Mouse (Mus musculus): ENCODE data around the gene Ufl1.
"Not testable (repeated sequence)": the region's sequence is repeated elsewhere in the genome, so short reads cannot be mapped to it uniquely, and the experiment has no call there.

The Ufl1 gene

GRCm38 (mm10) chr4:25281671-25282038, at the start of gene Ufl1:
Gene Ufl1, minus strand, starts transcription at chr4:25281821.
- DNase-seq (ENCODE audit: low spot score in 2 of 2): peak; percentile 97

- DNase-seq (ENCODE audit: low spot score in 2 of 2): no peak
Observed at GRCm38 (mm10) chr4:25325684-25326220, 44.1 kb upstream of the Ufl1 start.

DNA sequence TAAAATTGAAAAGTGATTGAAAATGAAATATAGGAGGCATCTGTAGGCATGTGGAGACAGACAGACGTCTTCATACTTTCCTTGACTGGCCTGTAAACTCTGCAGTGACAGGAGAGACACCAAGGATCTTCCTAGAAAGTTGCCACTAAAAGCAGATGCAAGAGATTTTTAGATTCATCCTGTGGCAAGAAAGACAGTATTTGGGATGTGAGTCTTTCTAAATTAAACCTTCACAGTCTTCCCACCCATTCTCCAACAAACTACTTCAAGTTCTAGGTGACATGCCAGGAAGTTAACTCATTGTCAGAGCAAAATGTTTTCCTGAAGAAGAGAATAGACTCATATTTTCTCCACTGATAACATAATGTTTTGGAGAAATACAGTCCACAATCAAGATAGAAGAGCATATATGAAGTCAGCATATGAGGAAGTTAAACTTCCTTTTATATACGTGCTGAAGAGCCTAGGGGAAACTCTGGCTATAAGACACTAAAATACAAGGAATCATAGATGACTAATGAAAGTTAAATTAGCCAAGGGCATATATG, 41.1 kb upstream of the Ufl1 start:
- DNase-seq (ENCODE audit: low spot score in 2 of 2): no peak

GRCm38 (mm10) chr4:25313767-25314166, 32.1 kb upstream of the Ufl1 start:
- peak in 1 of 2 experiments; percentile 18 for DNase-seq (ENCODE audit: low spot score in 2 of 2)

DNA sequence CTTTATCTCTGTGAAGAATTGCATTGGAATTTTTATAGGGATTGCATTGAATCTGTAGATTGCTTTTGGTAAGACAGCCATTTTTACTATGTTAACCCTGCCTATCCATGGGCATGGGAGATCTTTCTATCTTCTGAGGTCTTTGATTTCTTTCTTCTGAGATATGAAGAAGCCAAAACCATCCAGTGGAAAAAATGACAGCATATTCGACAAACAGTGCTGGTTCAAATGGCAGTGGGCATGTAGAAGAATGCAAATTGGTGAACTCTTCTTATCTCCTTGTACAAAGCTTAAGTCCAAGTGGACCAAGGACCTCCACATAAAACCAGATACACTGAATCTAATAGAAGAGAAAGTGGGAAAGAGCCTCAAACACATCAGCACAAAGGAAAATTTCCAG, 3.4 kb upstream of the Ufl1 start:
- DNase-seq (ENCODE audit: low spot score in 2 of 2): not testable (repeated sequence)

GRCm38 (mm10) chr4:25280938-25281670, 517 bp downstream of the Ufl1 start:
- DNase-seq (ENCODE audit: low spot score in 2 of 2): no peak

GRCm38 (mm10) chr4:25272861-25273627, 8.6 kb downstream of the Ufl1 start:
- DNase-seq (ENCODE audit: low spot score in 2 of 2): no peak

DNA sequence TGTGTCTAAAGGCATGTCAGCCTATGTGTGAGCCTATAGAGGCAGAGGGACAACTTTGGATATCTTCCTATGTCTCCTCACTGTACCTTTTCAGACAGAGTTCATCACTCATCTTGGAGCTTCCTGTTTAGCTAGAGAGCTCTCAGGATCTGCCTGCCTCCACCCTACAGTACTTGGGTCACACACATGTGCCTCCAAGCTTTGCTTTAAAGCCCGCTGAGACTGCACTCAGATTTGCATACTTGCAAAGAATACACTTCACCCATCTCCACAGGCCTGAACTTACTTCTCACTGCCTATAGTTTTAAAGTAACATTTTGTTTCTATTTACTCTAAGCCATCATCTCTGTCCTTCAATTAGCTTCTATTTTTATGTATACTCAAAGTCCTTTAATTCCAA, 9.7 kb downstream of the Ufl1 start:
- DNase-seq (ENCODE audit: low spot score in 2 of 2): no peak

GRCm38 (mm10) chr4:25267144-25267543, 14.5 kb downstream of the Ufl1 start:
- DNase-seq (ENCODE audit: low spot score in 2 of 2): no peak

DNA sequence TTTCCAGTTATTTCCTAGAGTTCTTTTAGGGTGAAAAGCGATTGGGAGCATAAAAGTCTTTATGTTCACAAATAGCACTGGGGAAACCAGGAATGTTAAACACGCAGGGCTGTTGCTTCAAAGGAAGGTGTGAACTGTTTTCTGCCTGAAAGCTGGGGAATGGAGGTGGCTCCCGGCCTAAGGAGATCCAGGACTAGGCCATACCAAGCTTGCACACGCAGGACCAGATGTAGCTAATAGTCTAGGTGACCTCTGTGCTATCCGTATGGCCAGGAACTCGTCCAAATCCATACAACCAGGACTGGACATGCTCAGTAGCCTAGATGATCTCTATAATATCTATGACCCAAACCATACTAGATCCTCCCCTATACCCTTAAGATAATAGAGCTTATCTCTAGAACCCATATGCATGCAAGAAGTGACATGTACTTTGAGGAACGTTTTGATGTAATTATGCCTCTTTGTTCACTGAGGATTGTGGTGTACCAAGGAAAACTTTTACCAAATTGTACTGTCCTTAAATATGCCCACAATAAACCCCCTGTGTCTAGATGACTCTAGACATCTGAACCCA, 23.7 kb downstream of the Ufl1 start:
- no peak for DNase-seq (ENCODE audit: low spot score in 2 of 2)

- DNase-seq (ENCODE audit: low spot score in 2 of 2): no peak
Observed at GRCm38 (mm10) chr4:25242776-25243175, 38.8 kb downstream of the Ufl1 start, which contains the start of gene Fhl5. Gene Fhl5, minus strand, starts transcription at chr4:25242876.

DNA sequence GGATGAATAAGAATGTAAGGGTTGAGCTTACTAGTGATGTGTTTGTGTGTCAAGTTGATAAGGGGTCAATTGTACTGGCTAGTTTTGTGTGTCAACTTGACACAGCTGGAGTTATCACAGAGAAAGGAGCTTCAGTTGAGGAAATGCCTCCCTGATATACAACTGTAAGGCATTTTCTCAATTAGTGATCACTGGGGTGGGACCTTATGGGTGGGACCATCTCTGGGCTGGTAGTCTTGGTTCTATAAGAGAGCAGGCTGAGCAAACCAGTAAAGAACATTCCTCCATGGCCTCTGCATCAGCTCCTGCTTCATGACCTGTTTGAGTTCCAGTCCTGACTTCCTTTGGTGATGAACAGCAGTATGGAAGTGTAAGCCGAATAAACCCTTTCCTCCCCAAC, 46.0 kb downstream of the Ufl1 start:
- DNase-seq (ENCODE audit: low spot score in 2 of 2): not testable (repeated sequence)

DNA sequence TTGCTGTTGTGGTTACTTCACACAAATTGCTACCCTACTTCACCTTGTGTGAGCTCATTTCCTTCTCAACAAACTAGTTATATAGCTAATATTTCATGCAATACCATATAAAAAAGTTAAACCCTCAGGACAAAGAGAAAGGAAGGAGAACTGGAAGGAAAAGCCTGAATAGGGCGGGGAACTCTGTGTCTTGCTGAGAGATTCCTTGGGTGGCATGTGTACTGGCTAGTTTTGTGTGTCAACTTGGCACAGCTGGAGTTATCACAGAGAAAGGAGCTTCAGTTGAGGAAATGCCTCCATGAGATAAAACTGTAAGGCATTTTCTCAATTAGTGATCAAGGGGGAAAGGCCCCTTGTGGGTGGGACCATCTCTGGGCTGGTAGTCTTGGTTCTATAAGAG, 47.9 kb downstream of the Ufl1 start:
- not testable (repeated sequence) for DNase-seq (ENCODE audit: low spot score in 2 of 2)

DNA sequence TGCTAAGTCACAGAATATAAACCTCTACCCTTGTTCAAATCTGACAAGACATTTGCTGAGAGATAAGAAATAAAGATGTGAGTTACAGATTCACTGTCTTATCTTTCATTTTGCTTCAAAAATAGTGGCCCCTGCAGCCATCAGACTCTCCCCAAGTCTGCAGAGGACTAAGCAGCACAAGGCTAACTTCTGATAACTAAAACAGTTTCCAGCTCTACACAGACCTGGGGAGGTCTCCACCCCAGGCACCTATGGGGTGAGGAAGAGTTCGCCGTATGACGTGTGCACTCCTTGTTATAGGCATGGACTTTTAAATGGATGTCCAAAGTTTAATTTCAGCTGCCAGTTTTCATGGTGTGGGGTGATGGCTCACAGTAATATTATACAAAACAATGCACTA, 49.1 kb downstream of the Ufl1 start:
- no peak for DNase-seq (ENCODE audit: low spot score in 2 of 2)

DNA sequence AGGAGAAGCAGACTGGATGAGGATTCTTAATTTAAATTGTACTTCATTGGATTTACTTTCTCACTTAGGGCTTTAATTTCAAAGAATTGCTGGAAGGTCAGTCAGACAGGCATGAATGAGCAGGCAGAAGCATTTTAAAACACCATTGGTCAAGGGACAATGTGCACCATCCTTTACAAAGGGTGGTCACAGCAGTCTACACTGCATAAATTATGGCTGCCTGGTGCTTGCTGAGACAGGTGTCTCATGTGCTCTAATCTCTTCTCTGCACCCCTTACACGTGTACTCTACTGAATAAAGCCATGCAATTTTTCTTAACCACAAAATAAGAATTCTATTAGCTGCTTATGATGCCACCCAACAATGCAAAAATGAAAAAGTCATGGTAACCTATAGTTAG, 54.1 kb downstream of the Ufl1 start:
- DNase-seq (ENCODE audit: low spot score in 2 of 2): no peak

DNA sequence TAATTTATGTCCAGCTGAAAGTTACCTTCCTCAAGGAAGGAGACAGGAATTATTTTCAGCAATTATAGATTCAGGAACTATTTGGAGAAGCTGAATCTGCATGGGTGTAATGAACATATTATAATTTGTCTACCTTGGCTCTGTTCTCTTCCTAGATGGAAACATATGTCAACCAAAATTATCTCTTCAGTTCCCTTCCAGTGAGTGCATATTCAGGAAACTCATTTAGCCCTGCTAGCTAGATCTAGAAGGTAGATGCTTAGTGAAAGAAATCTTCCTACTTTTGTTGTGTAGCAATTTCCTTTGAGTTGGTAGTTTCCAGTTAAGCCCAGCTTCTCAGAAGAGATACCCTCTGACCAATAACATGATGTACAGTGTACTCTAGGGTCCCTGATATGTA, 59.7 kb downstream of the Ufl1 start:
- no peak for DNase-seq (ENCODE audit: low spot score in 2 of 2)

DNA sequence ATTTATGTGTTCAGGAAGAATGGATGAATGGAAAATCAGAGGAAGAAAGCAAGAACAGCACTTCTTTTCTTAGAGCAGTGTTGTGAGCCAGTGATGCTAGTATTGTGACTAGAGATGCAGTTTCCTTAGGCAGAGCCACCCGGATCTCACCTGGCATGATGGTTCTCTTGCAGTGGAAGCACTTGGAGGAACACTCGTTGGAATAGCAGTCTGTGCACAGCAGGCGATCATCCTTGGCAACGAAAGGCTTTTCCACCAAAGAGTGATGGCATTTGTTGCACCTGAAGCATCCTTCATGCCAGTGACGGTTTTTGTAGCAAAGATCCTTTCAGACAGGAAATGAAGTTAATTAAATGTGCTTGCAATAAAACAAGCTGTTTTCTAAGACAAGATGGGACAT, 68.2 kb downstream of the Ufl1 start:
- no peak for DNase-seq (ENCODE audit: low spot score in 2 of 2)

GRCm38 (mm10) chr4:25206166-25206565, 75.5 kb downstream of the Ufl1 start:
- DNase-seq (ENCODE audit: low spot score in 2 of 2): no peak

Measured in cerebellum, postnatal 4 days (tissue).